Mouse (Mus musculus) ZHBTc4 (cell line): Measurements from ENCODE around the gene Ccdc27.
A peak's percentile ranks its signal among the peaks of the same experiment; 100 is the strongest.

ENCODE experiments used
- DNase-seq: peaks from one replicate; pipeline ENCODE4 v3.0.0-alpha.2; 2011; ENCODE audit warnings: low read depth, low spot score

Ccdc27 gene

DNA sequence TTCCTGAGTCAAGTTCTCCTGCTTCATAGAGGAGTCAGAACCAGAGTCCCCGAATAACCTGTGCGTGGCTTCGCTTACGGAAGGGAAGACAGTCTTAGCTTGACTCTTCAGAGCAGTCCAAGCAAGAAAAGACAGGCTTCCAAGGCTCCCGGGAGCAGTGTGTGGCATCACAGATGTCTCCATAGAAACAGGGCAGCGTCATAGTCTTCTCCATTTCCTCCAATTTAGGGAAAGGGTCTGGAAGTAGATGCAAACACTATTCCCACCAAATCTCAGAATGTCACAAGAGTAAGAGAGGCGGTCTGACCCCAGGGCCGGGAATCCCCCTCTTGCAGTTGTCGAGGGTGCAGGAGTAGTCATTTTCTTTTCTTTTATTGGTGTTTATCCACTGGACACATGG, at the start of gene Ccdc27:
Gene Ccdc27, minus strand, starts transcription at position 101 of the 400 bp plus-strand sequence.
- no peak for DNase-seq

DNA sequence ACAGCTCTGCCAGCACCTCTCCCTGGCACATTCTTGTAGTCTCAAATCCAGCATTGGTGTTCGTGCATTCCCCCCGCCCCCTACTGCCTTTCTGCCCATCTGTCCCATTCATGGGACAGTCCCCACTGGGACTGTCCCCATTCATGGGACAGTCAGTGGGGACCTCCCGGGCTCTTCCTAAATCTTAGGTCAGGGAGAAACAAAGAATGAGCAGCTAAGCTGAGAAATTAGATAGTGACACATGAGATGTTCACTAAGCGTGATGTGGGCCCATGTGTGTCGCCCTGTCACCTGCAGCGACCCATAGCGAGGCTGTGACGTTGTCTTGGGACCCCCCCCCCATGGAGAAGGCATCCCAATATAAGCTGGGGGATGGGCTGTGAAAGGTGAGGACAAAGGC, 48.9 kb upstream of the Ccdc27 start:
- DNase-seq: no peak

DNA sequence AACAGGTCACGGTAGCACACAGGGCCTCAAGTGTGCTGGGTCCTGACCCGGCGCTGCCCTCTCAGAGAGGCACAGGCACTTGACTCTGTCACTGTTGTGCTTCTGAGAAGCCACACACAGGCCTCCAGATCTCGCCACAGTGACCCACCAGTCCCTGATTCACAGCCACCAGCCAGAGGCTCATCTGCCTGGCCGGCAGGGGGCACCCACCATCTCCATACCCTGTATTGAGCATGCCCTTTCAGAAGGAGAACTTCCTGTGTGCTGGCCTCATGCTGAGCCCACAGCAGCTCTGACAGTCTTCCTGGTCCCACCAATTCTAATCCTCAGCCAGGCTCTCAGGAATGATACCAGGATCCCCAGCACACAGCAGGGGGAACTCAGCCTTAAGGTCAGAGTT, 46.7 kb upstream of the Ccdc27 start:
- peak; percentile 31 for DNase-seq

DNA sequence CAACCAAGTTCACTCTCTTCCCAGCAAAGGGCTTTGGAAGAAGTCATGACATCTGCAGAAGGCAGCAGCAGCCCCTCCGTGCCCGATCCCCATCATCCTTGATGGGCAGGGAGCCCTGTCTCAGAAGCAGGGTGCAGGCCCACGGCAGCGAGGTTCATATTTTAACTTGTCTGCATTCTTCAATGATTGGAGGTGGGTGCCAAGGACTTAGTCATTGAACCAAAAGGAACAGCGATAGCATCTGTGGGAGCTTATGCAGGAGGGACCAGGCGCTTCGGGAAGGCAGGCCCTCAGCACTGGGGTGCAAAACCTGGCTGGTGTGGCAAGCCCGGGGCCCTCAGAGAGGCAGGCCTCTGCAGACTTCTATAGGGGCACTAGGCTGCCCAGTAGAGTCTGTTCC, 44.0 kb upstream of the Ccdc27 start:
- no peak for DNase-seq

DNA sequence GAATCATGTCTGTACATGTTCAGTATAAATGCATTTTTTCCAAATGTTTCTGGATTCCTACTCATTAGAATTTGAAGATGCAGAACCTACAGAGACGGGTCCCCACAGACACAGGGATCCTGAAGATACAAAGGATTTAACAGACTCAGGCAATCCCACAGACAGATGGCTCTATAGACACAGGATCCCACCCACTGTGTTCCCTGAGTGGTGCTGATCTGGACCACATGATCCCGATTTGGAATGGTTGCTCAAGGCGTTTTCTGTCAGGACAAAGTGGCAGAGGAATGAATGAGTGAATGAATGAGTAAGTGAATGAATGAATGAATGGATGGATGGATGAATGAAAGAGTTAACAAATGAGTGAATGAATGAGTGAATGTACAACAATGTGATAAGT, 43.4 kb upstream of the Ccdc27 start:
- DNase-seq: peak; percentile 53

DNA sequence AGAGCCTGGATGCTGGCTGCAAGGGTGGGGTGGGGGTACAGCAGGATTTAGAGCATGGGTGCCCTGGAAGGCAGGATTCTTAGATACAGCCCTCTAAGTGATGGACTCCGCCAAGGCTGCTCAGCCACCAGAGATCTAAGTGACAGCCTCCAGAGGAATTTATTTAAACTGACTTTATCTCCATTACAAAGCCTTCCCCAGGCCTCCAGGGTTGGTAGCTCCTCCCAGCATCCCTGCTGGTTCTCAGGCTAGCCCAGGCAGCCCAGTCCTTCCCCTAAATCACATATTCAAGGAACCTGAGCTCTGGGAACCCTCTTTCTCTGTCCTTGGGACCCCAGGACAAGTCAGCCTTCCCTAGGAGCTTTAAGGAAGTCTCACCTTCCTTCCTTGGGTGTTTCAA, 39.5 kb upstream of the Ccdc27 start:
- DNase-seq: peak; percentile 90

DNA sequence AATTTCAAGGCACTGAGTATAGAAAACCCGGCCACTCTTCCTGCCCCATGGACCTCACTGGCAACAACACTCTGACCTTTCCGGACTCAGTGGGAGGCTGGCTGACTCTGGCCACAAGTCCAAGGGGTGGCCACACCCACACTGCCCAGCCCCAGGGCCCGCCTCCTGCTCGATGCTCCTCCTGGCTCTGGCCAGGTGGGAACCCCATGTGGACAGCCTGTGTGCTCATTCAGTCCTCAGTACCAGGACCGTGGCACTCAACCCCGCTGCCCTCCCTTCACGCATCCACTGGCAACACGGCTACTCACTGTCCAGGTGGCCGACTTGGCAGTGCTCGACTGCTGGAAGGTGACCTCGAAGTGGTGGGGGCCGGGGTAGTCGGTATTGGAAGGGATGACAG, 38.5 kb upstream of the Ccdc27 start:
- no peak for DNase-seq

DNA sequence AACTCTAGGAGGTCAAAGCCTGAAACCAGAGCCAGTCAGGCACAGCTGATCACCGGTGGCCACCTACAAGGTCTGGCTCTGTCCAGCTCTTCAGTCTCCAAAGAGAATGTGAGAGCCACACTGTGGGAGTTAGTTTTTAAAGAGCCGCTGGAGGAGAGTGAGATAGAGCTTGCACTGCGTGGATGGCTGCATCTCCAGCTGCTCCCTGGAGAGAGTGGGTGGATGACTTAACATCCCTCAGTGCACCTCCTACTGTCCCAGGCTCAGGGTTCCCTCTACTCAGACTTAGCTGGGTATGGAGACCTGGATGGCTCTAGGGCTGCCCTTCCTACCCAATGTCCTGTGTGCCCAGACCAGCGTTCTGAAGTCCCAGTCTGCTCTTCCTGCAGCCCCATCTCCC, 37.7 kb upstream of the Ccdc27 start:
- DNase-seq: no peak

DNA sequence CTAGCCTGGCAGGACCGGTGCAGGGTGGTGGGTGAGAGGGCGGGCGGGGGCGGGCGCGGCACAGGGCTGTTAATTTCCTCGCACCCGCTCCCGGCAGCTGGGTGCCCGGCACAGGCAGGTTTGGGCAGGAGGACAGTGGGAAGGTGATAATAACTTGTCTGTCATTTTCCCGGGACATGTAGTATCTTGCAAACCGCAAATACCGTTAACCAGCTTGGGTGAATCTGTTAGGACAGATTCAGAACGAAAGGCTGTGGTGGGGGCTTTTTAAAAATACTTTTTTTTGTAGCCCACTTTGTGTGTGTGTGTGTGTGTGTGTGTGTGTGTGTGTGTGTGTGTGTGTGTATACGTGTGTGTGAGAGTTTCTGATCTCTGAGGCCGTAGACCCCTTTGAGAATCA, 29.5 kb upstream of the Ccdc27 start:
- no peak for DNase-seq

DNA sequence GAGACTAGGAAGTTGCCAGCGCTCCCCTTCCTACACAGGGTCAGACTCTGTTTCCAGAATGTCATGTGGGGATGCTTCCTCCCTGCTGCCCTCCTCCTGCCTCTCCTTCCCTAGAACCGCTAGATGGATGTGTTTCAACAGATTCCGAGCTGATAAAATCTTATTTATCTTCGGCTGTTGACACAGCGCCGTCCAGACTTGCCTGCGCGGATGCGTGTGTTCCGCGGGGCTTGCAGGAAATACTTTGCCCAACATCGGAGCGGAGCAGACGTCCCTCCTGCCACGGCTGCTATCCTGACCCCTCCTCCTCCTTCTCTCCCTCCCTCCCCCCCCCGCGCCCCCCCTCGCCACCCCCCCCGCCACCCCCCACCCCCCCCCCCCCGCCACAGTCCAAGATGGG, 29.0 kb upstream of the Ccdc27 start:
- no peak for DNase-seq

DNA sequence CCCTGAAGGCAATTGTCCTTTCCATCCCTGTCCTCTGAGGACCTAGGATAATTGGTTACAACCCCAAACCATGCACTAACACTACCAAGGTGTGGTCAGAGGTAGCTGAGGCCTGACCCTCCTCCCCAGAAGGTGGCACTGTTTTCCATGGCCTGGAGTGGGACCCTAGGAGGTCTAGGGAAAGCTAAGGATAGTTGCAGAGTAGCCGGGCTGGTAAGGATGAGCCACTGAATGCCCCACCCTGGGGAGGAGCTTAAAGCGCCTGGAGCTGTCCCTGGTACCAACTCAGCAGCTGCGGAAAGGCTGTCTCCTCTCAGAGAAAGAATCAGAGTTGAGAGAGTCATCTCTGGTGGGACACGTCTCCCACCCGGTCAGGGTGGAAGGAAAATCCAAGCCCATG, 28.4 kb upstream of the Ccdc27 start:
- DNase-seq: peak; percentile 91

DNA sequence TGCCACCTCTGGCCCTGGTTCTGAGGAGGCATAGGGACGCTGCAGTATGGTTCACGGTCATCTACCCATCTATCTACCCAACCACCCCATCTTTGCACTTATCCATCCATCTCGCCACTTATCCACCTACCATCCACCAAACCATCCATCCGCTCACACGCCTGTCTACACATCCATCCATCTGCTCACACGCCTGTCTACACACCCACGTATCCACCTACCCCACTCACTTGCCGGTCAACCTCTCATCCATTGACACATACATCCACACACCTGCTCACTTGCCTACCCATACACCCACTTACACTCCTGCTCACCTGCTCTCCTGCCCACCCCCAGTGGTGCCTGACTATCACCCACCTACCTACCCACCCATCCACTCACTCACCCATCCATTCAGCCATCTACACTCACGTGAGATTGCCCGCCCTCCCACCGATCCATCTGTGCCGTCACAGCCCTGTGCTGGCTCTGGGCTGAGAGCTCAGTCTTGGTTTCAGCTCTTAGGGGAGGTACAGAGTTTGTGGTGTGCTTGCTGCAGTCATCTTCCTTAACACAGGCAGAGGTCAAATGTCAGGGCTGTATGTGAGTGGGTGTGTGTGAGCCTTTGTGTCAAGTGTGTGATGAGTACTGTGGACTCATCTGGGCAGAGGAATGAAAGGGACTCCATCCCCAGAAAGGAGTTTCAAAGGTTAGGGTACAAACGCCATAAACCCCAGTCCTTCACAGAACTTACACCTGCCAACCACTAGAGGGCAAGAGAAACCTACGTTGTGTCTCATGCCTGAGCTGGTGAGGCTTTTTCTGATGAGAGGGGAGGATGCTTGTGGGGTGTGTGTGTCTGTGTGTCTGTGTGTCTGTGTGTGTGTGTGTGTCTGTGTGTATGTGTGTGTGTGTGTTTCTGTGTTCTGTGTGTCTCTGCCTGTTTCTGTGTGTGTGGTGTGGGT, 22.6 kb upstream of the Ccdc27 start:
- DNase-seq: peak; percentile 51

DNA sequence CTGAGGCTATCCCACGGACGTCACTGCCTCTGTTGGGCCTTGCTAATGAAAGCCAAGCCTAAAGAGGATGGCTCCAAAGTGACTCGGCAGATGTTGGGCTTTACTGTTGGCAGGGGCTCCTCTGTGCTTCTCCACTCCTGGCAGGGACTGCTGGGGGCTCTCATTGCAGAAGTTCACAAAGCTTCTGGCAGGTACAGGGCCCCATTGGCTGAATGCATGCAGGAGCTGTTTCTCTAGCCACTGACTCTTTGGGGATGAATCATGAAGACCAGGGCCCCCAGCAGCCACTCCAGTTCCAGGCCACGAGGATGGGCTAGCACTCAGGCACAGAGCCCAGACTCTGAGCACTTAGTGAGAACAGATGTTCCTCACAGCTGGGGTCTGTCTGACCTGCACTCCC, 15.2 kb upstream of the Ccdc27 start:
- DNase-seq: no peak

DNA sequence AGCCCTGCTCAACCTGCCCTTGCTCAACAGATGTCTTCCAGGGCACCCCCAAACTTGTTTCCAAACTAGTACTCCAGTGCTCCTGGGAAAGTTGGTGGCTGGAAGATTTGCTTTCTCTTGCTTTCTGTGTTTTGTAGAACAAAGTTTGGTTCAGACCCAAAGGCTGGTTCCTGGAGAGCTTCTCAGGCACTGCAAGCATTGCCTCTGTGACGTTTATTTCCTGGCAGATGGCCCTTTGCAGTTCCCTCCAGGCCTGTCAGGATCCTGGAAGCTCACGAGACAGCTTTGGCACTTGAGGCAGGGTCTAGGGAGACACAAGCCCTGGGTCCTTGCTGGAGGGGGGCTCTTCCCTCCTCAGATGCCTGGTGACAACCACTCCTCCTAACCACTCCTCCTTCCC, 14.2 kb upstream of the Ccdc27 start:
- no peak for DNase-seq

DNA sequence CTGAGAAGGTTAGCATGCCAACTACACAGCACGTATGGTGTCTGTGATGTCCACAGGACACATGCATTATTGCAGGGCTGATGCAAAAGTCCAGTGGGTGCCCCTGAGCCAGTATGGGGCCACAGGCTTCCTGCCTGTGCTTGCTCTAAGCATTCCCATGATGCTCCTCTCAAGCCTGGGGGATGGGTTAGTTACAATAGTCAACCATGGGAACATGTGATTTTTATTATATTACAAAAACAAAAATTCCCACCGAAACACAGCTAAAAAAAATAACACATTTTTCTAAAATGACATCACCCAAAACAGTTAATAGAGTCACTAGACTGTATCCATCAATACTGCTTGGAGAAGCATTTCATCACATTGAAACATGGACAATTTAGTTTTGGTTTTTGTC, 13.6 kb upstream of the Ccdc27 start:
- DNase-seq: no peak

DNA sequence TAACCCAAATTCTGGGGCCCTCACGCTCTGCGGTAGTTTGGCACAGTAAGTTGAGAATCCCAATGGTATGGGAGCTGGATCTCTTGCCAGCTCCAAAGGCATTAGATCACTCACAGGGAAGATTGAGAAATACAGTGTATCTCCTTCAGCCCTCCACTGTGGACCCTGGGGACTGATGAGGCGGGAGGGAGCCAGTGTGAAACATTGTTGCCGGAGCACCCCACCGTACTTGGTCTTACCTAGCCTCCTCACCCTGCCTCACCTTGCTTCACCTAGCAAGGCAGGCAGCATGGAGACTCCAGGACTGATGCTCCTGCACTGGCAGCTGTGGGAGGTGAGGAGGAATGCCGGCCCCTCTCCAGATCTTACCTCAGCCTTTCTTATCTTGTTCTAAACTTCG, 13.0 kb upstream of the Ccdc27 start:
- DNase-seq: no peak

DNA sequence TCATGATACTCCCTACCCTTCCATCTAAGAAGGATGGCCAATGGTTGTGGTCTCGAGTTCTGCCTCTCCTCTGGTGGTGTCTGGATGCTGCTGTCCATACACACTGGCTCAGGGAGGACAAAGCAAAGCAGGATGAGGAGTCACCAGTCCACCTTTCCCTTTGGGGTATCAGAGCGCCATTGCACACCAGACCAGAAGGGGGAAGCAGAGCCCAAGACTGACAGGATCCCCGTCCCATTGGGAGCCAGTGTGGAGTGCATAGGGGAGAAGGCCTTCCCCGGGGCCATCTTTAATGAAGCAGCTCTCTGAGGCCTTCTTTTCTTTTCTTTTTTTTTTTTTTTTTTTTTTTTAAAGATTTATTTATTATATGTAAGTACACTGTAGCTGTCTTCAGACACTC, 10.6 kb upstream of the Ccdc27 start:
- peak; percentile 25 for DNase-seq

DNA sequence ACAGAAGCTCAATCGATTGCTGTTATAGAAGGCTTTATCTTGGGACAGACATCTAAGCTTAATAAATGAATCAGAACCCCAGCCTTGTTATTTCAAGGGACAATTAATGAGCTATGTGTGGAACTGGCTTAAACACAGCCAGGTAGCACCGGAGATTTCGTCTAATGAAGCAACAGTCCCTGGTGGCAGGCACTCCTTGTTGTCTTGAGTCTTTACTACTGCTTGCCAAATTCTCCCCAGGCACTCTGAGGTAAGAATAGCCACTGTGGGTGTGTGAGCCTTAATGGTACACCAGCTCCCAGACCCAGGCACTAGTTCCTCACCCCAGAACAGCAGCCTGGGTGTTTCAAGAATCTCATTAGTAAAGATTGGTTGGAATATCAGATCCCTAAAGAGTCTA, 8.9 kb upstream of the Ccdc27 start:
- DNase-seq: no peak

DNA sequence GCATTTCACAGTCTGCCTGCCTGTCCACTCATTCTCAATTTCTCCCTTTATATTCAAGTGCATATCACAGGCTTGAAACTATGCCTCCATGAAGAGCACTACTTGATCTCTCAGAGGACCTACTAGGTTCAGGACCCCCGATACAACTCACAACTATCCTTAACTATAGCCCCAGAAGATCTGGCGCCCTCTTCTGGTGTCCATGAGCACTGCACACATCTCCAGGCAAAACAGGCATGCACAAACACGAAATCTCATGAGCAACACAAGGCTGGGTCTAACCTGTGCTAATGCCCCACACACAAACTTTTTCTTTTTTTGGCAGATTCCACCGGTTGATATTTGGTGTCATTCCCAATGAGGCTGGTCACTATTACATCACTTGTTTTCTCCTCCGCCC, 3.4 kb upstream of the Ccdc27 start:
- DNase-seq: no peak

DNA sequence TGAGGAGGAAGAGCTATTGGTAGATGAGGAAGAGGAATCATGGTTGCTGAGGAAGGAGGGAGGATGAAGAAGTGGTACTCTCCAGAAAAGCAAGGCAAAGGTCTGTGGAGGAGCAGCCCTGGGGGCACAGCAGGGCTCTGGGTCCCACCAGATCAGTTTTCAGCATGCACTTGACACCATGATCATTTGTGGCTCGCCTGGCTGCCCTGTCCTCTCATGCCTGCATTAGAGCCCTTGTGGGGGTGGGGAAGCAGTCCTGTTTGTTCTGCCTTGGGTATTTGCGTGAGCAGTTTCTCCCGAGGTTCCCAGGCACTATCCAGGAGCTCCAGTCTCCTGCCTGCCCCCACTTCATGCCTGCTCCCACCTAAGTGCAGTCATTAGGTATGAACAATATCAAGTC, 5.4 kb downstream of the Ccdc27 start:
- DNase-seq: no peak

DNA sequence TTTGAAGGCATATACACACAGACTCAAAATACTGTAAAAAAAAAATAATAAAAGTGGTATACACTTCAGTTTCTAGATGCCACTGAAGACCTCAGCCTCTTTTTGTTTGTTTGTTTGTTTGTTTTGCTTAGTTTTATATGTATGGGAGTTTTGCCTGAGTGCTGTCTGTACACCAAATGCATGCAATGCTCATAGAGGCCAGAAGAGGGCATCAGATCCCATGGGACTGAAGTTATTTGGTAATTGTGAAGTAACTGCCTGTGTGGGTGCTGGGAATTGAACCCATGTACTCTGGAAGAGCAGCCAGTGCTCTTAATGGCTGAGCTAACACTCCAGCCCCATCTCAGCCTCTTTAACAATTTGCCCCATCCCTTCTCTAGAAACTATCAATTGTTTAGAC, 13.8 kb downstream of the Ccdc27 start:
- DNase-seq: peak; percentile 65

DNA sequence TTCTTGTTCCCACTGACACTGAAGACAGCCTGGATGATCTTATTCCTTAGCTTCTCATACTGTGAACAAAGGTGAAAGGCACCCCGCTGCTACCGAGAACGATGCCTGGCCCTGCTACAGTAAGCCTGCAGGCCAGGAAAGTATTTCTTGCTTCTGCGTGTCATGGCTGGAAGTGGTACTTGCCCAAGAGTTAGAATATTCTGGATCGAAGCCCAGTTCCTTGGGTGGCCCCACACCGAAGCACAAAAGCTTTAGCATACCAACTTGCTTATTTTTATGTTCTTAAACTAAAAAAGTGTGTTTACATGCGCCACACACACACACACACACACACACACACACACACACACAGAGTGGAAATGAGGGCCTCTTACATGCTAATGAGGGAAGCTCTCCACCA, 14.4 kb downstream of the Ccdc27 start:
- no peak for DNase-seq

DNA sequence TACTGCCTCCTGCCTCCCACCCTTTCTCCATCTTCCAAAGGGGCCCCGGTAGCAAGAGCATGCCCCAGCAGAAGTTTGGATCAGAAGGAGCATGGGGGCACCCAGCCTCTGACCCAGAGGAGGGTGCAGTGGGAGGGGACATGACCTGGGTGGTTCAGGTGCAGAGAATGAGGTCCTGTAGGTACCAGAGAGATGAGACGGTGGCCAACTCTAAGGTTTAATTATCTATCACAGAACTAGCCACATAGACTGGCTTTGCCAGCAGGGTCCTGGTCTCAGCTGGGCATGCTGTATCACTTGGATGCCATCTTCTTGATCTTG, 16.1 kb downstream of the Ccdc27 start:
- no peak for DNase-seq
